Mouse (Mus musculus): ENCODE measurements around the gene Lif.
A peak's percentile ranks its signal among the peaks of the same experiment; 100 is the strongest.

Lif gene

DNA sequence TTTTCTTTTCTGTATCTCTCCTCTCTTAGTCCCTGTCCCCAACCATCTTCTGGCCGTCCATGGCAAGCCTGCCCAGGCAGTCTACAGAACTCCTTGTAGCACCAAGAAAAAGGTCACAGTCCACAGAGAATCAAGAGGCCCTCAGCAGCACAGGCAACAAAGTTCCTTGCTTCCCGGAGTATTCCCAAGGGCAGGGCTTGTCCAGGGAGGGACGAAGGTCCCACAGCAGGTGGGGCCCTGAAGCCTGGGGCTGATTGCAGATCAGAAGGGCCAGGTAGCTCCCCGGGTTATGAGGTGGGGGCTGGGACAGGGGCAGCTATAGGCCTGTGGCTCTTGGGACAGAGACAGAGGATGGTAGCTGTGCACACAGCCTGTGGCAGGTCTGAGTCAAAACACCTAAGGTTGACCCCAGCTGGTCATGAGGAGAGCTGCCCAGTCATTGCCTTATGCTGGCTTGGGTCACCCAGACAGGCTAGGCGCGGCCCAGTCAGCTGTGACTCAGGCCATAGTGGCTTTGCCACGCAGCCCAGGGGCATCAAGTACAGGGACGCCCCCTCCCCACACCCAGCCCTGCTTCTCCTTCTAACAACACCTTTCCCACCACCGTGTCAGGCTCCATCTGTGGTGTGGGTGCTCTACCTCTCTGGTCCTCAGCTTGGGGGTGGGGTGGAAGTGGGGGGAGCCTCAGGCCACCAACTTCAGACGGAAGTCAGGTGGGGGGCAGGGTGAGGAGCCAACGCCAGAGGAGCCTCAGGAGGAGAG is at the start of gene Lif:
Lif (plus strand) TSS at position 712 of the 762 bp plus-strand sequence.
- peak; percentile 68 for DNase-seq (ENCODE audit: extremely low read depth, insufficient read length, low spot score)

DNA sequence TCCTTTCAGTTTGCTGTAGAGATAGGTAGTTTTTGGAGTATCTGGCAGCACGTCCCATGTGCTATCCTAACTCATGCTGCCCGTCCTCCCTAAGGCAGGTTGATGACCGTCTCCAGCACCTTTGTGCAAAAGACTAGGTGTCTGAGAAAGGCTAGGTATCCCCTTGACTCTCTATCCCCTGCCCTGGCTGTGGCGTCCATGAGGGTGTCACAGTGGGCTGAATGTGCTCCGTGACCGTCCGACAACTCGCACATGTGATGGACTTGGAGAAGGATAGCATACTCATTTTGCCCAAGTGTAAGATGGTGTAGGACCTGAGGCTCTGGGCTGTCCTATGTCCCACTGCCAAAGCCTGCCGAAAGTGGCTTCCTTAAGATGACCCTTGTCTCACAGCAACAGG is 49.7 kb upstream of the Lif start:
- DNase-seq (ENCODE audit: extremely low read depth, insufficient read length, low spot score) = no peak

DNA sequence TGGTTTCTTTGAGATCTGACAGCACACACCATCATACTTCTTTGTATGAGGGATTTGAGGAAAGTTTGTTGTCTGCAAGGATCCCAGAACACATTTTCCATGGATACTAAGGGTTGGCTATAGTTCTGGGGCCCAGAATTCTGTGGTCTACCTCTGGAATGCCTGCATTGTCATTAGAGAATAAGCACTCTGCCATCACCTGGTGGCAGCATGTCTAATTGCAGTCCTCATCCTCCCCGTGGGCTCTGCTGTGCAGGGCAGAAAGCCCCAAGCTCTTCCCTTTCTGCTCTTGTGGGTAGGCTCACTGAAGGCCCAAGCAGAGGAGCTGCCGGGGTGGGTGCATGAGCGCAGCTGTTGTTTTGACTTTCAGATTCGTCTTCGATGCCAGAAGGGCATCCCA is 47.8 kb upstream of the Lif start:
- DNase-seq (ENCODE audit: extremely low read depth, insufficient read length, low spot score) = no peak

DNA sequence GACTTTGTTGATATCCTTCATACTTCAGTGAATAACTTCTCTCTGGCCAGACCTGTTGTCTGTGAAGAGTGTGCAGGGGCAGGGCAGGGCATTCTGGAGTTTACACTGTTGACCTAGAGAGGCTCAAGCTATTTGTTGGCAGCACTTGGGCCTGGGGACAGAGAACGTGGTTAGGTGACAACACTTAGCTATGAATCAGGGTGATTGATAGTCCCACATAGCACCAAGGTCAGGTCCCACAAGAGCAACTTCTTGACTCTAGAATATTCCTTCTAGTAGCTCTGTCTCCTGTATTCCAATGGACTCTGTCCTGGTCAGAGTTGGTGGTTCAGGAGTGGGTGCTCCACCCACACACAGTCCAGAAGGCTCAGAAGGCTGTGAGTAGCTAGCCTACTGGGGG is 46.6 kb upstream of the Lif start:
- DNase-seq (ENCODE audit: extremely low read depth, insufficient read length, low spot score) = no peak

DNA sequence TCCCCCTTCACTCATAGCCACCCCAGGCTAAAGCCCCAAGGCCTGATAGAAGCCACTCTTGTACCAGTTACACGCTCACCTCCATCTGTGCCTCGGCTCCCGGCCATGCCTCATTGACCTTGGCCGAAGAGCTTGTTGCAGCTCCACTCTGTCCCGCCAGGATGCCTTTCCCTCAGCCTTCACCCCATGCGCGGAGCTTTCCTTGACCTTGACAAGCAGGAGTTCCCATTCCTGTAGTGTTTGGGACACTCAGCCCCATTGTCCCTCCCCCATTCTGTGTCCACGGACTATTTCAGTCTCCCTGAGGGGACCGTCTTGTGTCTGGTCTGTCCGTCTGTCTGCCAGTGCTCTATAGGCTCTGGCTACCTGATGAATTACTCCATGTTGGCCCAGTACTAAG is 44.2 kb upstream of the Lif start:
- DNase-seq (ENCODE audit: extremely low read depth, insufficient read length, low spot score) = no peak

DNA sequence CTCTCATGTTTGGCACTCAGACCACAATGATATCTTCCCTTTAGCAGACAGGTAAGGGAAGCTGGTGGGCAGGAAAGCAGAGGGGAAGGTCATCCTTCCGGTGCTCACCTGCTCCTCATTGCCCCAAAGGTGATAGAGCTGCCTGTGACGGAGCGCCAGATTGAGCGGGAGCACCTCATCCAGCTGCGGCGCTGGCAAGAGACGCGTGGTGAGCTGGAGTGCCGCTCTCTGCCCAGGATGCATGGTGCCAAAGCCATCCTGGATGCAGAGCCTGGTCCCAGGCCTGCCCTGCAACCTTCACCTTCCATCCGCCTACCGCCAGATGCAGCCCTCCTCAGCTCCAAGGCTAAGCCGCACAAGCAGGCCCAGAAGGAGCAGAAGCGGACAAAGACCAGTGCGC is 42.8 kb upstream of the Lif start:
- no peak for DNase-seq (ENCODE audit: extremely low read depth, insufficient read length, low spot score)

DNA sequence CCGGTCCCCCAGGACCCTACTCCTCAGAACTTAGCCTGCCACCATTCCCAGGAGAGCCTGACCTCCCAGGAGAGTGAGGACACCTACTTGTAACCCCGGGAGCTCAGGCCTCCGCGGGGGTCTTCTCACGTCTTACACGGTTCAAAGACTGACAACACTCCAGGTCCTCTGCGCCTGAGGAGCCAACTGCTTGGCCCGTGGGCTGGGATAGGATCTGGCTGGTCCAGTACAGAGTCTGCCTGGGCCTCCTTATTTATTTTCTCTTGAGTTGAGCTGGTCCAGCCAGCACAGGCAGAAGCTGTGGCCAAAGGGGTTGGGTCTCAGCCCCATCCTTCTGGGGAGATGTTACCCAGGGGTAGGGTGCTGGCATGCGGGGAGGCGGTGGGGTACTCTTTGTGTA is 42.3 kb upstream of the Lif start:
- DNase-seq (ENCODE audit: extremely low read depth, insufficient read length, low spot score) = no peak

DNA sequence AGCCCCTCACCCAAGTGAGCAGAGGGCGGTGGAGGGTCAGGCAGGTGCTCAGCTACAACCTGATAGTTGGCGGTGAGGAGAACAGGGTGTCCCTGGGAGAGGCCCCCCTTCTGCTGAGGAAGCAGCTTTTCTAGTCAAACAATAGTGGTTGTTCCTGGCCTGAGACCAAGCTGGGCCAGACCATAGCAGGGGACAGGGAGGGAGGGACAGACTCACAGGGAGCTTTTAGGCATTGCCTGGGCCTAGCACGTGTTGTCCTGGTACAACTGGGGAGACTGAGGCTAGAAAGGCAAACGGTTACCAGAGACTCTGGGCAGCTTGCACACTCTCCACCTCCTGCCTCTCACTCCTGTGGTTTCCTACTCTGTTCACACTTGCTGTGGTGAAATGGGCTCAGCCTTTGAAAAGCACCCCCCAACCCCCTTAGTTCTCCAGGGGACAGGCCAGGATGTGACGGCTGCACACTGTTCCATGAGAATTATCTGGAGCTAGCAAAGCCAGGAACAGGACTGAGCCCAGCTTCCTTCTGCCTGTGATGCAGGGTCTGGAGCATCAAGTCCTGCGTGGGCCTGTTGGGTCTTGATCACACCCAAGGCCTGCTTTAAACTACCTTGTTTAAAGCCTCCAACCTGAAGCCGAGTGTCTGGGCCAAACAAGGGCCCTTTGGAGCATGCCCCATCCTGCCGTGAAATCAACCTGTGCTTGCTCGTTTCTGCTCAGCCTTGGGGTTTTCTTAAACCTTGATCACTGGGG is 40.9 kb upstream of the Lif start:
- no peak for DNase-seq (ENCODE audit: extremely low read depth, insufficient read length, low spot score)

DNA sequence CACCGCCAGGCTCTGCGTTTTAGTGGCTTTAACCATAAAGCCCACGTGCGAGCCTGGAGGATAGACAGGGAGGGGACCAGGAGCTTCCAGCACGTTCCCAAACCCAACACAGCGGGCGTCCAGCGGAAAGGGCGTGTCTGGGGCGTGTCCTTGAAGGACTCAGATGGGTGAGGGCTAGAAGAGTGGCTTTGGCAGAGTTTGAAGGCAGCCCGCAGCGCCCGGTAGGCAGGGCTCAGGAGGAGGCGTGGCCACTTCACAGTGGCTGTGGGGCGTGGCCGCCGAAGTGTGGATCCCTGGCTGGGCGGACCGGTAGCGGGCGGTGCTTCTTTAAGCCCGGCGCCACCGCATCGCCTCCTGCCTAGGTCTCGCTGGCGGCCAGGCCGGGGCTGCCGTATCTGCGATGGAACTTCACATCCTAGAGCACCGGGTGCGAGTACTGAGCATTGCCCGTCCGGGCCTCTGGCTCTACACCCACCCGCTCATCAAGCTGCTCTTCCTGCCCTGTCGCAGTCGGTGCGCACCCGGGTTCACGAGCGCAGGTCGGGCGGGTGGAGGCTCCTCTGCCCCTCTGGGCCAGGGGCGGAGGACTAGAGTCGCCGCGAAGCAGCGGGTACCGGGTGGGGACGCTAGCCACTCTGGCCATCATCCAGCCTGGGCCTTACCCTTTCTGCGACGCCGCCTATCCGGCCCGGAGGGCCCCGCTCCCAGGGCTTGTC is 39.3 kb upstream of the Lif start, which contains the start of gene Castor1:
Castor1 (plus strand) TSS at position 312 of the 716 bp plus-strand sequence.
- DNase-seq (ENCODE audit: extremely low read depth, insufficient read length, low spot score) = peak; percentile 90

DNA sequence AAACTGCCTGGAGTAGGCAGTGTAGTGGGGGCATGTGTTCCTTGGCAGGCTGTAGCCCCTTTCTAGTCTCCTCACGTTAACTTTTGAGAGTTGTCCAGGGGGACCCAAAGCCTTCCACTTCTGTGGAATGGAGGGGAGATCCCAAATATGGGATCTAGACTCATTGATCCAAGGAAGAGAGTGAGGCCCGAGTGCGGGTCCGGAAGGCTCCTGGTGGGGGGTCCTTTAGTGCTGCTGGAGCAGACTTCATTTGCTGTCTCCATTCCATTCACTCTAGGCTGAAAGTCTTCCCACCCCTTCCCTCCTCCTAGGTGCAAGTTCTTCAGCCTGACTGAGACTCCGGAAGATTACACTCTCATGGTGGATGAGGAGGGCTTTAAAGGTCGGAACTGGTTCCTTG is 38.7 kb upstream of the Lif start:
- no peak for DNase-seq (ENCODE audit: extremely low read depth, insufficient read length, low spot score)

DNA sequence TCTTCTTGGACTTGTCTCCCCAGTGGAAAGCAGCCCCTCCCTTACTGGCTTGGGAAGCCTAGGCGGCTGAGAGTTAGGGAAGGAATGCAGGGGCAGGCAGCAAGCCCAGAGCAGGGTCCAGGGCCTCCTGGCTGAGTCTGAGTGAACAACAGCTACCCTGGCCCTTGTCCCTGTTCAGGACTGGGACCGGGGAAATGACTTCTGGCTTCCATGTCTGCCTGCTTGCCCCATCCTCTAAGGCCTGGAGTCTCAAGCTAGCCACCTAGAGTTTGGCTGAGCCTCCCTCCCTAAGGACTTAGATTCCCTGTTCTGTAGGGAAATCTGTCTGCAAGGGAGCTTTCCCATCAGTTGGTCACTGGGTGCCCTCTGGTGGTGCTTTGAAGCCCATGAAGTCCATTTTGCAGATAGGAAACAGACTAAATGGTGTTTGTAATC is 38.0 kb upstream of the Lif start:
- peak; percentile 71 for DNase-seq (ENCODE audit: extremely low read depth, insufficient read length, low spot score)

DNA sequence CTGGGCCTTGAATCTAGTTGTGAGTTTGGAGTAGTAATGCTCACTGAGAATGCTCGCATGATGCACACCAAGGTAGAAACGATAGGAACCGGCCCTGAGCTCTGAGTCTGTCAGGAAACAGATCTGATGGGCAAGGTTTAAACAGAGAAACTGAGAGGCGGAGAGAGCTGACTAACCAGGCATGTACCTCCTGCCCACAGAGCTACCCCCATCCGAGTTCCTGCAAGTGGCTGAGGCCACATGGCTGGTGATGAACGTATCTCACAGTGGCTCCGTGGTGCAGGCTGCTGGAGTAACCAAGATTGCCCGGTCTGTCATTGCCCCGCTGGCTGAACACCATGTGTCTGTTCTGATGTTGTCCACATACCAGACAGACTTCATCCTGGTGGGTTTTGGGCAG is 37.4 kb upstream of the Lif start:
- no peak for DNase-seq (ENCODE audit: extremely low read depth, insufficient read length, low spot score)

DNA sequence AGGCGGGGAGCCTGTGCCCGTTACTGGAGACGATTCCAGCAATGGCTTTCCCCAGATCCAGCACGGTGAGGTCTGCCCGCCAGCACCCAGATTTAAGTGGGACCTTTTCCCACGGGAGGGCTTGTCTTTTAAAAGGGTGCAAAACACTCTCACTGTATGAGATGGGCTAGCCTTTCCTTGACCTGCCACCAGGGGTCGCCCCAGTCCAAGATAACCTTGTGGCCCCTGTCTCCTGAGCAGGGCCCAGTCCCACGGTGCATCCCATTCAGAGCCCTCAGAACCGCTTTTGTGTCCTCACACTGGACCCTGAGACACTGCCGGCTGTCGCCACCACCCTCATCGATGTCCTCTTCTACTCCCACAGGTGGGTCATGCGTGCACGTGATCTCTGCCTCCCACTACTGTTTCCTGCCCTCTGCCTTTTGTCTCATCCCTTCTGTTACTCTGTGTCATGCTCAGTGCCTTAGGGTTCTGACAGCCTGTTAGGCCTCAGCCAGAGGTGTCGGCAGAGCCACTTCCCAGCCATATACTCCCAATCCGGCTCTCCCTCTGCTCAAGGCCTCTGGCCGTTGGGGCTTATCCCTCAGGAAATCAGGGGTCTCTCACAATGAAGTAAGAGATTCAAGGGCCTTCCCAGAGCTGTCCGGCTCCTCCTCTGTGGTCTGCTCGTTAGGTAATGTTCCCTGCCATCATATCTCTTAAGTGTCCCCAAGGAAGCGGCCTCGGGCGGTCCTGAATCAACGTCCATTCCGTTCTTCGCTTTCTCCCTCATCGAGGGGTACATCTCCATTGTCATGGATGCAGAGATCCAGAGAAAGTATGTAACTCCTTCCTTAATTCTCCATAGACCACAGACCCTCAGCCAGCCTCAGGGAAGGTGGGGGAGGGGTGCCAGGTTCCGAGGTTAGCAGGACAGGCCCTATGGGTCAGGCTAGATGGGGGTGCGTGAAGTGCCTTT is 36.6 kb upstream of the Lif start:
- peak; percentile 69 for DNase-seq (ENCODE audit: extremely low read depth, insufficient read length, low spot score)

DNA sequence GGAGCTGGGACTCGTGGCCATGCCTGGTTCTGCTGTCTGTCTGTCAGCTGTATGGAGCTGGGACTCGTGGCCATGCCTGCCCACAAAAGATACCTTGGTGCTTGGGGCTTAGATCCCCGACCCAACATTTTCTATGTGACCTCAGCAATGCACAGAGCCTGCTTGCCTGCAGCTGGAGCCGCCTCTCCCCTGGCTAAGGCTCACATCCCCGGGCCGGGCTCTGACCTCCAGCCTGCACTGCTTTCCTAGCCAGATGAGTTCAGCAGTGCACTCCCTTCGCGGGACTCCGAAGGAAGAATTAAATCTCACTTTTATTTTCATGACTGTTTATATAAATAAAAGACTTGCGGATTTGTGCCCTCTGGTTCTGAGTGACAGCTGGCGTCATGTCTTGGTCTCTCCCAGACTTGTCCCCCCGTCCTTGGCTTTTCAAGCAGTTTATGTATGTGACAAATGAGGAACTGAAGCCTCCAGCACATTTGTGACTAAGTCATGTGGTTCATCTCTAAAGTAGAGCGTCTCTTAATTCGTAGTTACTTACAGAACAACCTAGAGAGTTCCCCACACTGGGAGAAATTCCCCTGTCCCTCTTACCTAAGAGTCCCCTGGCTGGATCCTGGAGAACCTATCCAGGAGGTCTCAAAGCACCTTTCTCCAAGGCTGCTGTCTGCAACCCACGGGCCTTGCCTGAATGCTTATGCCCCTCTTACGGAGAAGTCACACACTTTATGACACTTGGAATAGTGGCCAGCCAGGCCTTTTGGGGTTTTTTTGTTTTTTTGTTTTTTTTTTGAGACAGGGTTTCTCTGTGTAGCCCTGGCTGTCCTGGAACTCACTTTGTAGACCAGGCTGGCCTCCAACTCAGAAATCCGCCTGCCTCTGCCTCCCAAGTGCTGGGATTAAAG is 35.1 kb upstream of the Lif start:
- DNase-seq (ENCODE audit: extremely low read depth, insufficient read length, low spot score) = no peak

DNA sequence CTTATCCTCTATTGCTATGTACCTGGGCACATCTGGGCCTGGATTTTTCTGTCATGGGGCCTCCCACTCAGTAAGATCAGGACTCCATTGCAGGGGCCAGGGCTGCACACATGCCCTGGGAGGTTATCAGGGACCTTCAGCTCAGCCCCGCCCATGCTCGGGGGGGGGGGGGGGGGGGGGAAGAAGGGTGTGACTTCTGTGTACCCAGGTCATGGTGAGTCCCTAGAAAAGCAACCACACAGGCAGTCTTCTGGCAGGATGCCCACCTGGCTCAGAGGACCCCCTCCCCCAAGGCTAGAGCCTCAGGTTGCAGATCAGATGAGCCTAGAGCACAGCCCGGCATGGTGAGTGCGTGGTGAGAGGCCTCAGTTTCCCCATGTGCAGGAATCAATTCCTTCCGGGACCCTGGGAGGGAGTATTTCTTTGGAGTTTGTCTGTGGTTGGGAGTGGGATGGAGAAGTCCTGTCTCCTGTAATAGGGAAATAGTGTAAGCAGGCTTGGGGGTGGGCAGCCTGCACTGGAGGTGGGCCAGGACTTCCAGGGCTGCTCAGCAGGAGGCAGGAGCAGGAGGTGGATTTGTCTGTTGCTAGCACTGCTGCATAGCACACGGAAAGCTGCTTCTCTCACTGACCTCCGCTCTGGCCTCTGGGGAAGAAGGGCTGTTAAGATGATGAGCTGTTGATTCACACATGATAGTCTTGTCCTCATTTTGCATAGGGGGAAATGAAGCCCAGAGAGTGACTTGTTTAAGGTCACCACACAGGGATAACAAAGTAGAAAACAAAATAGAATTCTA is 33.8 kb upstream of the Lif start:
- no peak for DNase-seq (ENCODE audit: extremely low read depth, insufficient read length, low spot score)

DNA sequence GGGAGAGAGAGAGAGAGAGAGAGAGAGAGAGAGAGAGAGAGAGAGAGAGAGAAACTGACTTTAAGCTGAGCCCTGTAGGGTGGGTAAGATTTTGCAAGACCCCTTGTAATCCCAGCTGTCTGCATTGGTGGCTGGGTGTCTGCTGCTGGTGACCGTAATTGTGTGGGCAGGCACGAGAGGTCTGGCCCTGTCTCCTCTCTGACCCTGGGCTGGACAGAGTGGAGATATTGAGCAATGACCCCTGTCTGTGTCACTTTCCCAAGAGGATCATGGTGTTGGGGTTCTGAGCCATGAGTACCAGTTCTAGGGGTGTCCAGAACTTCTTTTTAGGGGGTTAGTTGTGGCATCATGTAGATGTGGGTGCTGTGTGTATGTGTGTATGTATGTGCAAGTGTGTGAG is 33.1 kb upstream of the Lif start:
- no peak for DNase-seq (ENCODE audit: extremely low read depth, insufficient read length, low spot score)

DNA sequence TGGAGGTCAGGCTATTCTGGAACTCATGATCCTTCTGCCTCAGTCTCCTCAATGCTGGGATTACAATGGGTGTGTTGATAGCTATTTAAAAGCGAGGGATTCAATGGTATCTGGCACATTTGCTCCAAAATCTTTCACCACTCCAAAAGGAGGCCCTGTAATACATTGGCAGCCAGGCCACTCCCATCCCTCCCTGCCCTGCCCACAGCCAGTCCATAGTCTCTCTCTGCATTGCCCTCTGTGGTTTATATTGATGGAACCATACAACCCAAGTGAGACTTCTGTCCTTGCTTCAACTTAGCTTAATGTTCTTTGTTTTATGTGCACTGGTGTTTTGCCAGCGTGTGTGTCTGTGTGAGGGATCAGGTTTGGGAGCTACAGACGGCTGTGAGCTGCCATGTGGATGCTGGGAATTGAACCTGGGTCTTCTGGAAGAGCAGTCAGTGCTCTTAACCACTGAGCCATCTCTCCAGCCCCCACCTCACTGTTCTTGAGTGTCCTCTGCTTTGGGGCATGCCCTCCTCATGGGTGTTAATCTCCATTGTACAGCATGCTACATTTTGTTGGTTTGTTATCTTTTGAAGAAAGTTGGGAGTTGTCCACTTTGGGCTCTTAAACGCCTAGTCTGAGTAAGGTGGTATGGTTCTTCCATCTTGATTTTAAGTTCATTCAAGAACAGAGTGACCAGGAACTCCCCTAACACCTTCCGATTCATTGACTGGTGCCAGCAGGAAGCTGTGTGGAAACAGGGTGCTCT is 30.6 kb upstream of the Lif start:
- DNase-seq (ENCODE audit: extremely low read depth, insufficient read length, low spot score) = no peak

DNA sequence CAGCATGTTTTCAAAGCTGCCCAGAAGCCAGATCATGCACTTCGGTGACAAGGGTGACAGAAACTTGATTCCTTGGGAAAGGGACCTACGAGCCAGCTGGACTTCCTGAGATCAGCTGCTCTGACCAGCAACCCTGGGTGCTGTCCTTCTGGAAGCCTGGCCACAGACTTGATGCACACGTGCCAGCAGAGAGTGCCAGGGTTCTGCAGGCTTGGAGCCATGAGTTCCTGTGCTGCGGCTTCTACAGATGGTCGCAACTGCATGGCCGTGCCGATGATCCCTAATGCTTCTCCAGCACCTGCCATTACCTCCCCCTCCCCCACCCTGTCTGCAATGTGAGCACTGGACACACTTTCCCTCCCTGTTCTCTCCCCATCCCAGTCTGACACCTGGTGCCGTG is 28.9 kb upstream of the Lif start:
- DNase-seq (ENCODE audit: extremely low read depth, insufficient read length, low spot score) = no peak

Measured in 3134 (cell line).